Mouse (Mus musculus) monocyte, adult 5-6 weeks (primary cell): ENCODE measurements around the gene Cdk8. TPM values are rescaled to one million over a fixed set of nuclear protein-coding genes. Genes with fewer than 3 reads are reported as not detected.

Experiments used
- ATAC-seq: fragments of 153-309, 156-312 bp; replicated peaks from 2 replicates; pipeline ENCODE4 v1.8.0; 2017; ENCODE audit warnings: mild to moderate bottlenecking; ENCODE audit not compliant: low TSS enrichment, insufficient number of reproducible peaks, severe bottlenecking, poor library complexity, low FRiP score
- total RNA-seq: library from RNA; stranded (forward); fragments of 200-1000, 200-491, 200-594 nt; gene quantifications from 3 replicates; pipeline ENCODE4 v1.2.3, GENCODE M21; 2017

Cdk8 gene
- total RNA-seq, 1 experiment from 2014 or later: 22.9 TPM

DNA sequence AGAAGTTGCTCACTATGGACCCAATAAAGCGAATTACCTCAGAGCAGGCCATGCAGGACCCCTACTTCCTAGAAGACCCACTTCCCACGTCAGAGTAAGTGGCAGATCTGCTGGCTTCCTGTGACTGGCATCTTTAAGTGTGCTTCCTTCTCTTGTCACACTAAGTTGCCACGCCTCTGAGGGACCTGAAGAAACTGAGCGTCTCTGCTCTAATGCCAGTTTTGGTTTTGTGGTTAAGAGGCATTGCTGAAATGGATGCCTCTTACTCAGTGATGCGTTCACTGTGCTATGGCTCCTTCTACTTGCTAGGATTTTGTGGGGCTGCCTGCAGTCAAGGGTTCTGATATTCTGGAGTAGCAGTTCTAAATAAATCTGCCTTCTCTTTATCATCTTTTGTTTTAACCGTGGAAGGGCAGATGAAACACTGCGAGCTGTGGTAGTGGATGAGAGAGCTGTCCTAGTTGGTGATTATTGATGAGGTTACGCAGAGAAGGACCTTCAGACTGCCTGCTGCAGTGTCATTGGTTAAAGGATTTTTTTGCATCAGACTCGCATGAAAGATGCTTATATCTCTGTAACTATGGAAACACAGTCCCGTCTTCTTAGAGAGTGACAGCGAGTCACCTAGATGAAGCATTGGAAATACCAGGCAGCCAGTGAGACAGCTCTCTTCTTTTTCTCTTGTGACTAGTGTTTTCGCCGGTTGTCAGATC lies 67.9 kb downstream of the Cdk8 start:
- ATAC-seq: no peak

DNA sequence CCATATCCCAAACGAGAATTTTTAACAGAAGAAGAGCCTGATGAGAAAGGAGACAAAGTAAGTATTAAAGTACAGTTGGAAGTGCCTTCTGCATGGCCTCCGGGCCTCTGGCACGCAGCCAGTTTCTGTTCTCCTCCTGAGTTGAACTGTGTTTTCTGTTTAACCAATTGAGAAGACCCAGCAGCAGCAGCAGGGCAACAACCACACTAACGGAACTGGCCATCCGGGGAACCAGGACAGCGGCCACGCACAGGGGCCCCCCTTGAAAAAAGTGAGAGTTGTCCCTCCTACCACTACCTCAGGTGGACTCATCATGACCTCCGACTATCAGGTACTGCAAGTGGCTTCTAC lies 68.5 kb downstream of the Cdk8 start:
- peak; percentile 32; the same call in 1 of the 2 replicates for ATAC-seq

DNA sequence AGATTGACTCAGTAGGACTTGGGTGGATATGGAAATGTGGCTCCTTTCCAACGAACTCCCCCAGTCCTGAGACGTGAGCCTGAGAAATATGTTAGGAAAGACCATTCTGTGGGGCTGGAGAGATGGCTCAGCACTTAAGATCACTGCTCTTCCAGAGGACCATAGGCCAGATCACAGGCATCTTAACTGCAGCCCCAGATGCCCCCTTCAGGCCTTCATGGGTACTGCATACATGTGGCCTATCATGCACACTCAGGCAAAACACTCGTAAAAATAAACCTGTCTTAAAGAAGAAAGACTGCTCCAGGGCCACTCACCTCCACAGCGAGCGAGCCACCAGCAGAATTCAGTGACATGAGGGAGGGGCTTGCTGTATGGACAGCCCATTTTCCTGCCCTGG lies 72.4 kb downstream of the Cdk8 start:
- ATAC-seq: peak; percentile 58; the same call in 1 of the 2 replicates

DNA sequence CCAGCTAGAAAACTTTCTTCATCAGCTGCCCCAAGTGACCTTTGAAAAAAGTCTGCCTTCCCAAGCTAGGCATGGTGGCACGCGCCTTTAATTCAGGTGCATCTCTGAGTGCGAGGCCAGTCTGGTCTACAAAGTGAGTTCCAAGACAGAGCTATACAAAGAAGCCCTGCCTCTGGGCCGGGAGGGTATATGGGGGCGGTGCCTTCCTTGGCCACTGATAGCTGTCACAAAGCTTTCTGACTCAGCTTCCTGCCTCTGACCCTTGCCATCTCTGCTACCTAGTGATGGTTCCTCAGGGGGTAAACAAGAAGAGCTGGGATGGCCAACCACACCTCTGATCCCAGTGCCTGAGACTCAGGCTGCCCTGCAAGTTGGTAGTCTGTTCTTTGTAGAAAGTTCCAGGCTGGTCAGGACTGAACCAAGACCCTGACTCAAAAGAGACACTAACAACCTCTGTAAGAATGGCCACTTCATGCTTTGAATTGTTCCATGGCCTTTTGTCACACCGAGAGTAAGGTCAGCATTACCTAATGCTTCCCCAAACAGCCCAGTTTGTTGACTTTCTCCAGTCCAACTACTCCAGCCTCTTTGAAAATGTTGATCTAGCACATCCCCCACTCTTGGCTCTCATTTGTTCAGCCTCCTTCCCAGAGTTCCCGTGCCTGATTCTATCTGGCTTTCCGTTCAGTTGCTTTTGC lies 76.2 kb downstream of the Cdk8 start:
- no peak for ATAC-seq

DNA sequence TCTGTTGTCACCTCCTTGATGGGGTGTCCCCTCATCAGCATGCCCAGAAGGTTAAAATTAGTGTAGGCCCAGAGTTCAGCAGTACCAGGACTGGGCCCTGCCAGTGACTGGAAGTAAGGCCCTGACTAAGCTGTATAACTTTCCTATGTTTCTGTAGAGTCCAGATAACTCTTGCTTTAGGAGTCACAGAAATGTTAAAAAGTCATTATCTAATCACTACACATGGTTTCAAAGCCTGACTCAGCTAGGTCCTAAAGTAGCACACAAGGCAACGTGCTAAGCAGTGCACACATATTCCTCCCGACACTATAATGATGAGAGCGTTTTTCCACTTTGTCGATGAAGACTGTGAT lies 76.7 kb downstream of the Cdk8 start:
- no peak for ATAC-seq

DNA sequence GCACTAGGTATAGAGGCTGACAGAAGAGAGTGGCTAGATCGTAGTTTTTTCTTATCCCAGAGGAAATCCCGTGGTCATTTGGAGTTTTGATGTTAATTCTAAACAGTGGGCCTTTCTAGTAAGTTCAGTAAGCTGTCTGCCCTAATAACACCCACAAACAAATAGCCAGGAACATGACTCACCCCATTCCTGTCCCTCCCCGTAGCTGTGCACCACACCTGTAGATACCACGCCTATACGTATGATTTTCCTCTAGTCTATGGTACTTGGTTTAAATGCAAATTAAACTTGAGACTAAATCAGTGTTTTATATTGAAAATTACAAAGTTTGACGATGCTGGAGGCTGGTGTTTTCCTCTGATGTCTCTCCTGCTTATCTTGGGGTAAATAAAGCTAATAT lies 83.5 kb downstream of the Cdk8 start:
- no peak for ATAC-seq

DNA sequence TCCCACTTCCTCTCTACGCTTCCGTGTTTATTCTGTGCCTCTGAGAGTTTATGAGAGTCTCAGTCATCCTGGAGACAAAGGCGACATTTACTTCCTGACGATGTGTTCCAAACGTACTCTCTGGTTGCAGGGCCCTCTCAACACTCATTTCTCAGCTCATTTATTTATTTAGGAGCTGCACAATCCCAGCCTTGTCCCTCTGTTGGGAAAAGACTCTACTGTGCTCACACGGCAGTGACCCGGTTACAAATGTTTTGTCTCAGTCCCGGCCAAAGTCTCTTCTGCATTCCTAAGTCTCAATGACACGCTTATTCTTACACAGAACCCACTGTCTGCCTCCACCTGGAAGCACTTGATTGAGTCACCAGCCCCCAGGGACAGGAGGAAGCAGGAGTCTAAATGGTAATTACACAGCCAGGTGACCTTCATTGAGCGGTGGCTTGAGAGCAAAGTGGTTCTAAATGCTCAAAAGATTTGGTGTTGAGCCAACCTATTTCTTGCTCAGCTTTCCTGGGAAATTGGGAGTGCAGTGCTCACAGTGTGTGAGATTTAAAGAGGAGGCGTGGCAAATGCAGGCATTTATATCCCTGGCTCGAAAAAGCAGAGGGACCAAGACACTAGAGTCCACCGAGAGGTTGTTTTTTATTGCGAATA lies 84.4 kb downstream of the Cdk8 start:
- no peak for ATAC-seq

DNA sequence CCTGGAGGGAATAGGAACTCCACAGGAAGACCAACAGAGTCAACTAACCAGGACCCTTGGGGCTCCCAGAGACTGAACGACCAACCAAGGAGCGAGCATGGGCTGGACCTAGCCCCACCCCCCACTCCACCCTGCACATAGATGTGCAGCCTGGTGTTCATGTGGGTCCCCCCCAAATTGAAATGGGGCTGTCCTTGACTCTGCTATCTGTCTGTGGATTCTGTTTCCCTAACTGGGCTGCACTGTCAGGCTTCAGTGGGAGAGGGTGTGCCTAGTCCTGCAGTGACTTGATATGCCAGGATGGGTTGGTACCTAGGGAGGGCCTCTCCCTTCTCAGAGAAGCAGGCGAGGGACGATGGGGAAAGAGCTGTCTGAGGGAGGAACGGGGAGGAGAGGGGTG lies 85.3 kb downstream of the Cdk8 start:
- no peak for ATAC-seq

DNA sequence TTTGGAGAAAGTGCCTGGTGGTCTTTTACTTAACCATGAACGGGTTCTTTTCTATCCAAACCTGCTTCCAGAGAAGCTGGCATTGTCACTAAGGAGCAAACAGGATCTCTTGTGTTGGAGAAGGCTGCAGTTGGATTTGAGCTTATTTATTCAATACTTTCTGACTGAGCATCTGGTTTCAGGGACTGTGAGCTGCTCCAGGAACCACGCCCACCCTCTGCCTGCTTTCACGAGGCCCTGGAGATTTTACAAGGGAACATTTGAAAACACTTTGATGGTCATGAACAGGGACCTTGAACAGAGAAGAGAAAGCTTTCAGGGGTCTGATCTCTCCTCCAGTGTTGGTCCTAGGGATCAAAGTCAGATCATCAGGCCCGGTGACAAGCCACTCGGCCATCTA lies 87.0 kb downstream of the Cdk8 start:
- ATAC-seq: no peak

DNA sequence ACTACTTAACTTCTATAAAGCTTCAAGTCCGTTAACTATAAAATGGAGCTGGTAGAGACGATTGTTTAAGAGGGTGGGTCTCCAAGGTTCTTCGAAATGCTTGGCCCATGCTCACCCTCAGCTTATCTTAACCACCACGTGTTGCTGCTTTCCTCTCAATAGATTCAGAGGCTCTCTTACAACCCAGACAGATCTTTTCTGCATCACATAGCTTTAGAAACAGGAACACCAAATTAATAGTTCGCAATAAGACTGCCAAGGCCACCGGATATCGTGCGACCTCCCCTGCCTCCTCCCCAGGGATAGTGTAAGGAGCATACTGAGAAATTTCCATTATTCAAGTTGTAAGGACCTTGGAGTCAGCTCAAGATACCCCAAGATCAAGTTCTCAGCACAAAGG lies 87.4 kb downstream of the Cdk8 start:
- no peak for ATAC-seq

DNA sequence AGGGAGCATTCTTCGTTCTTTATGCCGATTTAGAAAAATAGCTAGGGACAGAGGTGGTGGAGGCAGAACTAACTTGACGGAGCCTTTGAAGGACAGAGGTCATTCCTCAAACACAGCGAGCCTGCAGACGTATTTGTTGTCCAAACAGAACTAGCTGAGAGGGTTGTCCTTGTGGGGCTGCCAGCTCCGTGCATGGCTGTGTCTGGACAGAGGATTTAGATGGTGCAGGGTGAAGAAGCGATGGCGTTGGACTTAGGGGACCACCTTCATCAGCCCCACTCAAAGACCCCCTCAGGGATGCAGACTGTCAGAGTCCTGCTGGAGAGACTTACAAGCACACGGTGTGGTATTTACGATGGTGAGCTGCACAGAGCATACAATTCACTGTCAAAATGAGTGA lies 97.9 kb downstream of the Cdk8 start:
- ATAC-seq: no peak

DNA sequence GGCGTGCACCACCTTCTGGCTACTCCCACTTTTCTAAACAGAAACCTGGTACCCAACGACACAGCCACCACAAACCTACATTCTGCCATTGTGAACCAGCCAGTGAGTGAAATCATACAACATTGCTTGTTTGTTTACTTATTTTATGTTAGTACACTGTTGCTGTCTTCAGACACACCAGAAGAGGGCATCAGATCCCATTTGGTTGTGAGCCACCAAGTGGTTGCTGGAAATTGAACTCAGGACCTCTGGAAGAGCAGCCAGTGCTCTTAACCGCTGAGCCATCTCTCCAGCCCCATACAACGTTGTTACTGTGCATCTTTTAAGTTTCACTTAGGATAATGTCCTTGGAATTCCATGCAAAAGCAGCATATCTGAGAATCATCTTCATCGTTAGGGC lies 98.5 kb downstream of the Cdk8 start:
- no peak for ATAC-seq

DNA sequence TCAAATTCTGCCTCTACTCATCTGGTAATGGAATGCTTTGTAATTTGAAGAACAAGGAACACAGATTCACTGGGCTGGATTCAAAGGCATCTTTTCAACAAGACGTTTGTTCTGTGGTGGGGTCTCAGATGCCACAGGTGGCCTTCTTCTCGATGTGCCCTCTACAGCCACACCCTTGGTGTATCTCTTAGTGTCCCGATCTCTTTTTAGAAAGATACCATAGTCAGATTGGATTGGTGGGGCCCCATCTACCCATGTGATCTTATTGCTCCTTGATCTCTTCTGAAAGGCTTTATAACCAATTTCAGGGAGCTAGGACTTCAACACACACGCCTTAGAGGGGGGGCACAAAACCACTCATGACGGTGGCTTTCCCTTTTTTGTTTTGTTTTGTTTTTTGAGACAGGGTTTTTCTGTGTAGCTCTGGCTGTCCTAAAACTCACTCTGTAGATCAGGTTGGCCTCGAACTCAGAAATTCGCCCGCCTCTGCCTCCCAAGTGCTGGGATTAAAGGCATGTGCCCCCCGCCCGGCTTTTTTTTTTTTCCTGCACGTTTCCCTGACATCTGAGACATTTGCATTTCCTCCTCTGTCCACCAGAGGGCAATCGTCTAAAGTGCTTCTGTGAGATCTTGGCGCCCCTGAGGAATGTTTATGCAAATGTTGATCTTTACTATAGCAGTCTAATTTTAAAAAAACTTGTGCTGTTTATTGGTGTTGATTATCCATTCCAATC lies 99.2 kb downstream of the Cdk8 start:
- ATAC-seq: no peak

DNA sequence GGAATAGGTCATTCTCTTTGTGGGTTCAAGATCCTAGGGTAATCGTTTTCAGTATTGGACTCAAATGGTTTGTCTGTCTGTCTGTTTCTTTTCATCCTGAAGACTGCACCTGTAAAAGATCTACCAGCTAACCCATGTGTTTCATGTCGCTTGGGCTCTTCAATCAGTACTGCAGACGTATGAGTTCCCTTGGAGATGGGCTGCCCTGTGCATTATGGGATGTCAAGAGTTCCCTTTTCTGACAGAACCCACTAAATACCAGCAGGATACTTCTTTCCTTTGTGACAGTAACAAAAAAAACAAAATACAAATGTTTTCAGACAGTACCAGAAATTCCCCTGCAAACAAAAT lies 99.7 kb downstream of the Cdk8 start:
- no peak for ATAC-seq

DNA sequence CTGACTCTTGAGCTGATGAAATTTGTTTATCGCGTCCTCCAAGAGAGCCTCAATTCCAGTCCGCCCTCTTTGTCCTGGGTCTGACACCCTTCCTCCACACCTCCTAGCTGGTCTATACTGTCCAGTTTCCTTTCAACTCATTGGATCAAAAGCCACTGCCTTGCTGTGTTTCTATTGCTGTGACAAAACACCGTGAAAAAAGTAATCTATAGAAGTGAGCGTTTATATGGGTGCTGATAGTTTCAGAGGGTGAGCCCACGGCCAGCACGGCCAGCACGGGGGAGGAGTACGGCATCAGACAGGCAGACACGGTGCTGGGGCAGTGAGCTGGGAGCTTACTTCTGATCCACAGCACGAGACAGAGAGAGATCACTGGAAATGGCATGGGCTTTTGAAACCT lies 100.1 kb downstream of the Cdk8 start:
- ATAC-seq: no peak

DNA sequence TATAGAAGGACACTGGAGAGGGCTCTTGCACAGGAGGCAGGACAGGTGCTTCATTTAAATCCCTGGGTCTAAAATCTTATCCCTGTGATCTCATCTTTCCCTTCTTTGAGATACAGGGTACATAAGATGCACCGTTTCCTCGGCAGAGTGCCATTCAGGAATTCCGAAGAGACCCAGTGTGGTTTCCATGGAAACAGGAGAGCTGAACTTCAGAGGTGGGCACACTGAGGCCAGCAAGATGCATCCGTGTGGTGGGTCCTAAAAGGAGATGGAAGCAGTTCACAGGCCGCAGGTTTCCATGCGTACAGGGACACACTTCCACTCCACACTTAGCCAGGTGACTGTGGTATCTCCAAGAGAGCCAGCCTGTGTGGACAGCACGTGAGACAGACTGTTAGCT lies 101.5 kb downstream of the Cdk8 start:
- ATAC-seq: no peak

DNA sequence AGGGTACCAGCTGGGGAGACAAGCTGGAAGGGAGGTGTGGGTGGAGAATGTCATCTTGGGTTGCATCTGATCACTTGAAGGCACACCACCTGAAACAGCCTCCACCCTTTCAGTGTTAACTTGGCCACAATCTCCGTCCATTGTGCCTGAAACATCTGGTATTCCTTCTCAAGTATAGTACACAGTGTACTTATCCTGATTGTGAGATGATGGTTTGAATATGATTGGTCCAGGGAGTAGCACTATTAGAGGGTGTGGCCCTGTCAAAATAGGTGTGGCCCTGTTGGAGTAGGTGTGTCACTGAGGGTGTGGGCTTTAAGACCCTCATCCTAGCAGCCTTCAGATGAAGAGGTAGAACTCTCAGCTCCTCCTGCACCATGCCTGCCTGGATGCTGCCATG lies 103.4 kb downstream of the Cdk8 start:
- ATAC-seq: no peak

DNA sequence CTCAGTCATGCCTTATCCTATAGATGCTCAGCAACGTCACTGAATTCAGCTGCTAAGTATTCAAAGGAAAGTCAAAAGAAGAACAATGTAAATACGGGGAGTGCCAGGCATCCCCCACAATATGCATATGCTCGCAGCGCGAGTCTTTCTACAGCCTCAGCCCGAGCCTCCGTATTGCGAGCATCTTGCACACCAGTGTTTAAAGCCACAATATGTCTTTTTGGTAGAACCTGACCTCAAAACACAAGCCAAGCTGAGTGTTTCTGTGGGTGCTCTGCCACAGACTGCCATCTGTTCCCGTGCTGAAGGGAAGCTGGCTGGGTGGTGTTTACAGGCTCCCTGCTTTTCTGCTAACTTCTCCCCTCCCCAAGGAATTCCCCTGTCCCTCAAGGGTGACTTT lies 107.0 kb downstream of the Cdk8 start:
- ATAC-seq: no peak

DNA sequence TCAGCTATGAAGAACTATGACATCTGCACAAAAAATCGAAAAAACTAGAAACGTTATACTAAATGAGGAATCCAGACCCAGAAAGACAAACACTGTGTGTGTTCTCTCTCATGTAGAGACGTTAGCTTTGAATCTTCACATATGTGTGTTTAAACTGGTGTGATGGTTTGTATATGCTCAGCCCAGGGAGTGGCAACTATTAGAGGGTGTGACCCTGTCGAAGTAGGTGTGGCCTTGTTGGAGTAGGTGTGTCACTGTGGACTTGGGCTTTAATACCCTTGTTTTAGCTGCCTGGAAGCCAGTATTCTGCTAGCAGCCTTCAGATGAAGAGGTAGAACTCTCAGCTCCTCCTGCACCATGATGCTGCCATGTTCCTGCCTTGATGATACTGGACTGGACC lies 109.0 kb downstream of the Cdk8 start:
- ATAC-seq: no peak
